Mouse (Mus musculus): ENCODE results near the gene Nfe2.

Gene Nfe2

DNA sequence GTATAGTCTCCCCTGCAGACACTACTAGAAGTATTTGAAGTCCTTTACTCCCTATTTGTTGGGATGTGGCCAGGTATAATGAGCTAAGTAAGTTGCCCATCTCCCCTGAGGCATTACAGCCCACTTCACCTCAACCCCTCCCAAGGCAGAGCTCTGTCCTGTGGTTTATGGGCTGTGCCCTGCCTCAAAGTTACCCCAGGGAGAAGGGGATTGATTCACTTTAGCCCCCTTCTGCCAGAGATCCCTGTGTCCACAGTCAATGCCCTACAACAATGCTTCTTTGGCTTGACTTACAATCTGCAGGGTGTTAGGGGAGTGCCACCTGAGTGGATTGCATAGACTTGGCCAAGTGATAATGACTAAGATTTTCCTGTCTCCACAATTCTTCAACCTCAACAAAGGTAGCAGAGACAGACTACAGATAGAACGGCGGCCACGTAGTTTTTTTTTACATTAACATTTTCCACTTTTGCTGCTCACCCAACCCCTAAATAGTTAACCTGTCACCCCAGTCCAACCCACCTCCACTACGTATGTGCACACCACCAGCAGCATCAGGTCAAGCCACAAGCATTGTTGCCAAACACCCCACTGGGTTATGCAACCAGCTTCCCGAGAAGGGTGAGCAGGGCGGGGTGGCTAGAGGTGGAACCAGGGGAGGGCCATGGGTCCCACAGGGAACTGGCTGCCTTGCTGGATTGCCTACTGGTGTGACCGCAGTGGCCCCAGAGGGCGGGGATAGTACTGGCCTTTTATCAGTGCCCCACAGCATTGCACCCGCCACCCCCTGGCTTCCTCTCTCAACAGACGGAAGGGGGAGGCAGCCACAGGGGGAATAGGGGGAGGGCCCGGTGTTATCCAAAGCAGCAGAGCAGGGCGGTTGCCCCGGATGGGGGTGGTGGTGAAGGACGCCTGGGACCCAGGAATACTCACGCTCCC lies at the start of gene Nfe2:
Nfe2 (minus strand) TSS at position 614 of the 939 bp plus-strand sequence.
- peak; percentile 91 to 95 for DNase-seq (ENCODE audit: low spot score in 2 of 2)

GRCm38 (mm10) chr15:103307125-103307524 lies 48.9 kb upstream of the Nfe2 start:
- peak; percentile 85 to 92 for DNase-seq (ENCODE audit: low spot score in 2 of 2)

DNA sequence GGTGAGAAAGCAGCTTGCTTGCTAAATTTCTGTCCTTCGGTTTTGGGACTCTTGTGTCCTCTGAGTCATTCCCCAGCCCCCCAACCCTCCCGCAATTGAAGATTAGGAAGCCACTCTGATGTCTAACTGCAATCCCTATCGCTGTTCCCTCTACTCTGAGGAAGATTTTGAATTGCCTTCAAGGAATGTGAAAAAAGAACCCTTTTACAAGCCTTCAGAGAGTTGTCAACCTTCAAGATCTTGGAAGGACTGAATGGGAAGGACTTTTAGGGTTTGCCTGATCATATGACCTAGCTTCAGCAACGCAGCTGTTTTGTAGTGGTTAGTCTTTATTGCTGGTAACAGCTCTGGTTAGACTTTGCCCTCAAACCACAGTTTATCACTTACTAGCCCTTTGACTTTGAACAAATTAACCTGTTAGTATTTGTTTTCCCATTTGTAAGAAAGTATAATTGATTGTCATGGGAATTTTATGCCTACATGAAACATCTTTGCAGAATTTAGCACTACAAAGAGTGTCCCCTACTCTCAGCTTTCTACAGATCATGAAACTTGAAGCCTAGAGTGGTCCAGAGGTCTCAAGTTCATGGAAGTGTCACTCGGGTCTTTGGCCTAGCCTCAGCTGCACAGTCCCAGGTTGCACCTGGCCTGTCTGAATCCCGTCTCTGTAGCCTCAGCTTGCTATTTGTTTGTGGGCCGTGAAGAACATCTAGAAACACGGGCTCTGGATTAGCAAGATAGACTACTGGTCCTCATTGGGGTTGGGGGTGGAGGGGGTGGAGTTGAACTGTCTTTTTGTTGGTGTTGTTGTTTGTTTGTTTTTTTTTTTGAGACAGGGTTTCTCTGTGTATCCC lies 47.8 kb upstream of the Nfe2 start:
- DNase-seq (ENCODE audit: low spot score in 2 of 2): no peak

DNA sequence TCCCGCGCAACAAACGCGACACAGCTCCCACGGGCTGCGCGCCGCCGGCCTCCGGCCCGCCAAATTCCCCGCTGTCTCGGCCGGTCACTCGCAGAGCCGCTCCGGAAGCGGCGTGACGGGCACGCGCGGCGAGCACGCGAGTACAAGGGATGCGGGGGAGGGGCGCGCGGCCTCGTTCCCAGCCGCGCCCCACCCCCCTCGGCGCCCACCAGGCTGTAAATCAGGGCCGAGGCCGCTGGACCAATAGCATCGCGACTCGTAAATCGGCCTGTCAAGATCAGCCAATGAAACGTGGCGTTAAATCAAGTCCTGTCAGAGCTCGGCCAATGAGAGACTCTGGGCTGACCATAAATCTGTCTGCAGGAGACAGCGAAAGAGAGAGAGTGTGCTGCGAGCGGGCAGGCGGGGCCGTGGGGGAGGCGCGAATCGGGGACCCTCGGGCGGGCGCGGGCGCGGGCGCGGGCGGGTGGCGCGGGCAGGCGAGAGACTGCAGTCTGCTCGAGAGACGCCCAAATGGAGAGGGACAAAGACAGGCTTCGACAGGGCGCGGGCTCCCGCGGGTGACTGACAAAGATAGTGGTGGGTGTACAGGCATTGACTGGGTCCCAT lies 47.0 kb upstream of the Nfe2 start:
- DNase-seq (ENCODE audit: low spot score in 2 of 2): peak; percentile 69 to 81

DNA sequence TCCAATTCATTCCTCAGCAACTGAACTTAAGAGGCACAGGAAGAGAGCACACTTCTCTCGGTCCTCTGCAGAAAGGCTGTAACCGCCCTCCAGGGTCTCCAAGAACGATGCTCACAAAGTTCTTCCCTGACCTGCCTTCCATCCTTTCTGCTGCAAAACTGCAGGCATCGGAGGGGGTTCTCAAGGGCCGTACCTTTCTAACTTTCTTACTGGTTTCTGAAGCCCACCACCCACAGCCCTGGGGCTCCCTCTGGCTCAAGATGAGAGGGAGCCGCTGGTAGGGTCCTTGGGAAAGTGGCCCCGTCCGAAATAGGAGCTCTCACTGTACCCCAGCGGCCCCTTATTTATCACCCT lies 46.4 kb upstream of the Nfe2 start:
- no peak for DNase-seq (ENCODE audit: low spot score in 2 of 2)

GRCm38 (mm10) chr15:103303916-103304615 lies 45.9 kb upstream of the Nfe2 start:
- no peak for DNase-seq (ENCODE audit: low spot score in 2 of 2)

DNA sequence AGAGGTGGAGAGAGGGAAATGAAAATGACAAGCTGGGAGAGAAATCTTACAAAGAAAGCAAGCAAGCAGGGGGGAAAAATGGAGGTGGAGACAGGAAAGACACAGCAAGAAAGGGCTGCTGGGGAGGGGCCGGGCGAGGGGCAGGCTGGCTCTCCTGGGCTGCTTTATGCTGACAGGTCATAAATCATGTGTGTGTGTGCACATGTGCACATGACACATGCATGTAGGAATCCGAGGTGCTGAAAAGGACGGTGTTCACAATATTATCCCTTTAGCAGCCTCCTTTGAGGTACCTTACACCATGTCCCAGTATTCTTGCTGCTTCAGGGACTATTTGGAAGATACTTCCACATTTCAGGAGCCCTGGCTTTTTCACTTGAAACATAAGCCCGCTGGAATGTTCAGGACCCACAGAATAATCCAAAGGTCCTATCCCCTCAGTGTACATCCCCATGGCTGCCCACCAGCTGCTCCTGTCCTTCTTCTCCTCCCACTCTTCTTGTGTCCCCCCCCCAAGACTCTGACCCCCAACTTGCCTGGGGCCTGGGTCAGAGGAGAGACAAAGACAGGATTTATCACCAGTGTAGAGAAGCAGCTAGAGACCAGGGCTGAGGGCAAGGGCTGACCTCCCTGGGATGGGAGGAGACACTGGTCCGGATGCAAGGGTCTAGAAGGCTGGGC lies 44.3 kb upstream of the Nfe2 start:
- DNase-seq (ENCODE audit: low spot score in 2 of 2): no peak

DNA sequence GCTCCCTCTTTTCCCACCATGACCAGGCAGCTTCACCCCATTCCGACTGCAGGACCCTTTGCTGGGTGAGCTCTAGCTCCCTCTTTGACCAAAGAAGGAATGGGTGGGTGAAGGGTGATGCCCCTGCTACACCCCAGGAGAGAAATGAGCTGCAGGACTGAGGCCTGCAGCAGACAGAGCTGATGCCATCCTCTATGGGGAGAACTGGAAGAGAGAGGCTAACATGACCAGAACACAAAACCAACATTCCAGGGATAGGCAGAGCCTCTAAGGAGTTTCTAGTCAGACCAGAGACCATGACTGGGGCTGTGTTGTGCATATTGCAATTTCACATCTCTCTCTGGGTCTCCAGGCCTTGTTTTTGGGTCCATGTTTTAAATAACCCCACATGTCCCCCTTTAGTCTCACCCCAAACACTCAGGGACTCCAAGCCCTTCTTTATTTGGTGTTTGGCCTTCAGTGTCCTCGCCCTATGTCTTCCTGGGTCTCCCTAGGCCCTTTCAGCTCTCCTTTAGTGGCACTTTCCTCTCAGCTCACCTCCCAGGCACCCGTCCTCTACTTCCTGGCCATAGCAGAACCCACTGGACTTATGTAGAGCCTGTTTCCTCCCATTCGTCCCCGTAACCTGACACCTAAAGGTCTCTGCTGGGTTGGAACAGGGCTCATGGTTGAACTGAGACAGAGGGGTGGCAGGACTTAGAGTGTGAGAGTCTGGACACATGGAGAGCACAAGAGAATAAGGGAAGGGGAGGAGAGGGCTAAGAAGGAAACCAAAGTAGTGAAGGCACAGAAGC lies 43.5 kb upstream of the Nfe2 start:
- DNase-seq (ENCODE audit: low spot score in 2 of 2): no peak

DNA sequence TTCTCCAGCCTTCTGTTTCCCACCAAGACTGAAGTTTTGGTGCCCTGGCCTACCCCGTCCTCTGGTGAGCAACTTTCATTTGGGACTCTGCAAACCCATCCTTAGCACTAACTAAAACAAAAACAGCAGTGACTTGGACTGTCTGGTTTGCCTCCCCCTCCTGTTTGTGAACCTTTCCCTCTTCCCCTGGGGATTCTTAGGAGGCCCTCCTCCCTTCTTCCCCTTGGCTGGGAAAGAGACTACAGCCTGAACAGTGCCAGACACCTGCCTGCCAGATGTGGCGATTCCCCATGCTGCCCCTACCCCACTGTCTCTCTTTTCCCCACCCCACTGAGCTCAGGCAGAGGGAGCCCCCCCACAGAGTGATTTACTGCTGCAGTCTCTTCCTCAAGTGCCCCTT lies 42.8 kb upstream of the Nfe2 start:
- DNase-seq (ENCODE audit: low spot score in 2 of 2): no peak

DNA sequence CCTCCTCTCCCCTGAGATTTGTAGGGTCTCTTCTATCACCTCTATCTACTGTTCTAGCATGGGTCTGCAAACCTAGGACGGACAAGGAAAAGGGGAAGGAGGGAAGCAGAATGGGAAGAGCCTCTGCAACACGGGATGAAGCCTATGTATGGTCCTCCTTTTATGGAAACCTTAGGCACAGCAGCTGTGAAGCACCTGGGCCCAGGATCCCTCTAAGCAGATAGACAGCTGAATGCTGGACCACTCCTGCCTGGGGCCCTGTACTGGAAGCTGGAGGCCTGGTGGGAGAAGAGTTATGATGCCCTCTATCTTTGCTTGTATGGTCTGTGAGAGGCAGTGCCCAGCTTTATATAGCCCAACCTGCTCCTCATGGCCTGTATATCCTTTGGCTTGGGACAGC lies 42.4 kb upstream of the Nfe2 start:
- no peak for DNase-seq (ENCODE audit: low spot score in 2 of 2)

DNA sequence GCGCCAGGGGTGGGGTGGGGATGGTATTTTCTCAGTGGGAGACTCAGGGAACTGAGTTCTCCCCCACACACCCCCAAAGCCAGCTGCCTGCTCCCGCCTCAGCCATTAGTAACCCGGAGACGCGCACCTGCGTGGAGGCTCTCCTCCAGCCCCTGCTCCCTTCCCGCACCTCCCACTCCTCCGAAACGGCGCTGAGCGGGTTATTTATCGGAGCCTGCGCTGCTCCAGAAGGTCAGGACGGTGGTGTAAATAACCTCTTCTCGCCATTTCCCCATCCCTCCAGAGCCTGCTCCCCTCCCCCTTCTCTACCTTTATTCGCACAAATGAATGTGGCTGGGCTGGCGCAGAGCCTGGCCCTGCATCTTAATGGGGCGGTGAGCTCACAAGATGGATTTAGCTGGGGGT lies 41.9 kb upstream of the Nfe2 start:
- no peak for DNase-seq (ENCODE audit: low spot score in 2 of 2)

DNA sequence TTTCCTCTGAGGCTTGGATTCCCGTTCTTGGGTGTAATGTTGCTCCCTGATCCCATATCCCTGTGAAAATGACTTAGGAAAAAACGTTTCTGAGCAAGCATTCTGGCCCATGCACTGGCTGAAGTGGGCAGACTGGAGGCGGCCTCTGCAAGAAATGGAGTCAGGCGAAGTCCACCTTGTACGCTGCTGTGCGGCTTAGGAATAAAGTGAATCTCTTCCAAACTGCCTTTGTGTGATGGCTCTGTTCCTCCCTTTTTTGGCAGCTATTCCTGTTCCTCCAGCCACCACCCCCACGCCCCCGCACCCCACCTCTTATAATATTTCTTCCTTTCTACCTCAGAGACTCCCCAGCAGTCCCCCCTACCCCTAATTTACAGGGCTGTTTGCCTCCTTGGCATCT lies 41.4 kb upstream of the Nfe2 start:
- no peak for DNase-seq (ENCODE audit: low spot score in 2 of 2)

GRCm38 (mm10) chr15:103298861-103299616 lies 40.8 kb upstream of the Nfe2 start:
- no peak for DNase-seq (ENCODE audit: low spot score in 2 of 2)

- DNase-seq (ENCODE audit: low spot score in 2 of 2): no peak
Observed at GRCm38 (mm10) chr15:103298026-103298425, 39.8 kb upstream of the Nfe2 start.

DNA sequence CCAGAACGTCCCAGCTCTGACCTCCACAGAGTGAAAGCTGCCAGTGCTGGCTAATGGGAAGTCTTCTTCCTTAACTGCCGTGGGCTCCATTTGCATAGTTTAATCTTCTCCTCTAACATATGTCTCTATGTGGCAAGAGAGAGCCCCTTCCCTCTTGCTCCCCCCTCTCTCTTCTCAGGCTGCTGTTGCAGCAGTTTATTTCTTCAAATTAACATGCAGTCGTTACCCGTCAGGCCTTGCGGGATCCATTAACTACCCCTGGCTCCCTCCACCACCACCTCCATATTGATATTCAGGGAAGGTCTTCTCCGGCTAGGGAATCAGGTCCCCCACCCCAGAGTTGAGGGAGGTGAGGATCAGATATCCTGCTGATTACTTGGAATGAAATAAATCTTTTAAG lies 39.1 kb upstream of the Nfe2 start:
- DNase-seq (ENCODE audit: low spot score in 2 of 2): no peak

- DNase-seq (ENCODE audit: low spot score in 2 of 2): no peak
Observed at GRCm38 (mm10) chr15:103295851-103296250, 37.6 kb upstream of the Nfe2 start.

DNA sequence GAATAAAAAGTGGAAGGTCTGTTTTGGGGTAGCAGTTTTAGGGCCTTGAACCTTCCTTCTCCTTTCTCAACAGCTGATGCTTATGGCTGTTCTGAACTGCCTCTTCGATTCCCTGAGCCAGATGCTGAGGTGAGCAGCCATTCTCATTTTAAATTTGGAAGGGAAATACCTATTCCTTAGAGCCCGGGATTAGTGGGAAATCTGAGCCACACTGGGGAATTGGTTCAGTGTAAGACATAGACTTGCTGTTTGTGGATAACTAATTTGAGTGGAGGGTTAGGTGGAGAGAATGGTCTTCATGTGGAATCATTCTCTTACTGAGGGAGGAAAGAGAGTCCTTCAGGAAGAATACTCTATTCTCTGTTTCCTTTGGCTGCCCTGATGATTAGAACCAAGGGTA lies 36.4 kb upstream of the Nfe2 start:
- no peak for DNase-seq (ENCODE audit: low spot score in 2 of 2)

DNA sequence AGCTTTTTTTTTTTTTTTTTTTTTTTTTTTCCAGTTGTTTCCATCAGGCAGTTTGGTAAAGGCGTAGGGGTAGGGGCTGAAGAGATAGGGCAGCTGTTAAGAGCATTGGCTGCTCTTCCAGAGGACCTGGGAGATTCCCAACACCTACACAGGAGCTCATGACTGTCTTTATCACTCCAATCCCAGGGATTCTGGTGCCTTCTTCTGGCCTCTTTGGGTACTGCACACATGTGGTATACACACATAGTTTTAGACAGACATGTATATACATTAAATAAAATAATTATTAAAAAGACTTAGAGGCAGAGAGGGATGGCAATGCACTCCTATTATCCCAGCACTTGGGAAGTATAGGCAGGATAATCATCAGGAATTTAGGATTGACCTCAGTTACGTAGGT lies 35.2 kb upstream of the Nfe2 start:
- no peak for DNase-seq (ENCODE audit: low spot score in 2 of 2)

DNA sequence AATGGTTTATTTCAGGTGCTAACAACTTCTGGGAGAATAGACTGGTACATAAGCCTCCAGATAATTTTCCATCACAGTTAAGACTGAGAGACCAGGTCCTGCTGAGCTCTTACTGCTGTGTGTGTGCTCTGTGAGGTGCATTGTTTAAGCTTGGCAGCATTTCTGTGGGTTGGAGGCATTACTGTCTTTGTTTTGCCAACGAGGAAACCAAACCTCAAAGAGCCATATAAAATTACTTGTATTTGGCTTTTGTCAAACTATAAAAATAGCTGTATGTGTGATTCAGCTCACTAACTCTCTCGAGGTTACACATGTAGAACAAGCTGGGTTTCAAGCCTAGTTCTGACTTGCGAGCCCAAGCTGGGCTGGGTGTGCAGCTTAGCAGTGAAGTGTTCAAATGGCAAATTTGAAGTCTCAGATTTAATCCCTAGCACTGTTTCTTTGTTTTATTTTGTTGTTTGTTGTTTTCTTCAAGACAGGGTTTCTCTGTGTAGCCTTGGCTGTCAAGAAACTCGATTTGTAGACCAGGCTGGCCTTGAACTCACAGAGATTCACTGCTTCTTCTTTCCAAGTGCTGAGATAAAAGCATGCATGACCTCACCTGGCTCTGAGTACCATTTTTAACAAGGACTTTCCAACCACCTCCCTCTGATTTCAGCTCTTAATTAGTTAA lies 34.6 kb upstream of the Nfe2 start:
- no peak for DNase-seq (ENCODE audit: low spot score in 2 of 2)

Measured in spleen, postnatal 10 days (tissue).